Mouse (Mus musculus): ENCODE measurements at regions not wholly inside any gene's neighbourhood (a gene's known extent, or its start where the extent isn't known, plus 50 kb on each side); places are given as distances from the start of the nearest gene placed in this dataset.

DNA sequence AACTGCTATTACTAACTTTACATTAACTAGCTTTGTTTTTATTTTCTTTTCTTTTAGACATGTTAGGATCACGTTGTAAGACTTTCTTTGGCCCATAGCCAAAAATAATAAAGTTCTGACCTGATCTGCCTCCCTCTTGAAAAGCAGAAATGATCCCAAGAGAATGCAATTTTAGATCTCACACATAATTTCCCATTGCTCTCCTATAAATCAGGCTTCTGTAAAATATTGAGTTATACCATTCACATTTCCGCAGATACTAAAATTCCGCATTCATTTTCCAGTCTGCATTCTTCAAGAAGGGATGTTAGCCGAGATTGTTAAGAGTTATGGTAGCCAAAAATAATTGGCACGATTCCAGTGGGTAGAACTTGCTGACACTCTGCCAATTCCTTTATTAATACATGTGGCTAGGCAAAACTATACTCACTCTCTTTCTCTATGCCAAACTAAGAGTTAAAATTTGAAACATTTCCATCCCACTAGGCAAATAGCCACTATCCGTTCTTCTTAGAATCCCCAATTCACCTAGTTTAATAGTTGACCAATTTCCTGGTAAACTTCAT, 473.2 kb downstream of the Isl1 start:
- TF ChIP-seq CHD2 (IDR thresholded peaks at IDR 0.05; ENCODE audit: low read depth, low read length) (no peak), MAFK (IDR thresholded peaks at IDR 0.05; ENCODE audit: insufficient read depth, low read depth, low read length) (no peak), ZNF384 (IDR thresholded peaks at IDR 0.05; ENCODE audit: low read depth, low read length) (no peak)
